Mouse (Mus musculus): ENCODE data around the gene Osbp. TPM values are rescaled to one million over a fixed set of nuclear protein-coding genes. Genes with fewer than 3 reads are reported as not detected.

Gene Osbp
- total and polyA plus RNA-seq, 2 experiments from 2014 or later = 5.1 to 43.2 TPM

DNA sequence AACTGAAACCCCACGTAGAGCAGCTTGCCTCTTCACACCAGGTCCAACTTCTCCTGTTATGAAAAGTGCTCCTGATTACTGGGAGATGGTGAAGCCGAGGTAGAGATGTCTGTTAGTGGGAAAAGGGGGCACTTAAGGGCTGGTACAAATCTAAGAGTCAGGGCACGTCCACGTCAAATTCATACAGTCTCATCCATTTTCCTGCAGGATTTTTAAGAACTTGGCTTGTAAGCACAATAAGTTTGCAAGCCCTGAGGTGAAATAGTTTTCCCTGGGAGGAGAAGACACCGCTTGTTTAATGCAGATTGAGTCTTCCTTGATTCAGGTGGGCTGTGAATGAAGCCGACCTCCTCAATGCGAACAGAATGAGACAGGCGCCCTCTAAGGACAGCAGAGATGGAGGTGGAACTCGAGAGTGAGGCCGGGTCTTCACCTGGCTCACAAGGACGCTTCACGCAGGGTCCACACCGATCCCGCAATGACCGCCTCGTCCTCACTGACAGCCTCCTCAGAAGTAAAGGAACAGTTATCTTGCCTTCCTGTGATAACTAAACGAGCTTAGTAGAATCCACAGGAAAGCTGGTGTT lies 40.7 kb downstream of the Osbp start:
- no peaks in the 10 kb centered on the region for H3K36me3 ChIP-seq (replicated peaks; ENCODE audit: control insufficient read depth, insufficient read depth, low read length)
- H3K4me2 ChIP-seq (ENCODE audit: low read depth, low read length) = peak overlapping the region; percentile 73
- ATAC-seq (ENCODE audit: insufficient read depth, low read depth) = no peak
- H3K27me3 ChIP-seq (ENCODE audit: control insufficient read depth, insufficient read depth, low read length) = no peaks in the 10 kb centered on the region
- H3K27ac ChIP-seq (ENCODE audit: low read depth) = peak overlapping the region; percentile 91
- H3K9me3 ChIP-seq (replicated peaks; ENCODE audit: control insufficient read depth, low read length) = no peaks in the 10 kb centered on the region
- peaks cover 18% of the 10 kb centered on the region for H3K4me1 ChIP-seq (ENCODE audit: control insufficient read depth, insufficient read depth)
- DNase-seq (ENCODE audit: low spot score) = peak; percentile 29
- H3K4me3 ChIP-seq (ENCODE audit: low read depth, low read length) = peak overlapping the region; percentile 73
- whole genome bisulfite sequencing = 4% methylated on average over 17 of the region's 17 CpGs
- peak overlapping the region; percentile 65 for H3K9ac ChIP-seq (replicated peaks; ENCODE audit: low read depth, low read length)
- TF ChIP-seq EP300 (IDR thresholded peaks at IDR 0.05; ENCODE audit: low read depth) (no peak), CTCF (IDR thresholded peaks at IDR 0.05; ENCODE audit: low read depth) (peak; percentile 16; the same call in 1 of the 2 replicates)

DNA sequence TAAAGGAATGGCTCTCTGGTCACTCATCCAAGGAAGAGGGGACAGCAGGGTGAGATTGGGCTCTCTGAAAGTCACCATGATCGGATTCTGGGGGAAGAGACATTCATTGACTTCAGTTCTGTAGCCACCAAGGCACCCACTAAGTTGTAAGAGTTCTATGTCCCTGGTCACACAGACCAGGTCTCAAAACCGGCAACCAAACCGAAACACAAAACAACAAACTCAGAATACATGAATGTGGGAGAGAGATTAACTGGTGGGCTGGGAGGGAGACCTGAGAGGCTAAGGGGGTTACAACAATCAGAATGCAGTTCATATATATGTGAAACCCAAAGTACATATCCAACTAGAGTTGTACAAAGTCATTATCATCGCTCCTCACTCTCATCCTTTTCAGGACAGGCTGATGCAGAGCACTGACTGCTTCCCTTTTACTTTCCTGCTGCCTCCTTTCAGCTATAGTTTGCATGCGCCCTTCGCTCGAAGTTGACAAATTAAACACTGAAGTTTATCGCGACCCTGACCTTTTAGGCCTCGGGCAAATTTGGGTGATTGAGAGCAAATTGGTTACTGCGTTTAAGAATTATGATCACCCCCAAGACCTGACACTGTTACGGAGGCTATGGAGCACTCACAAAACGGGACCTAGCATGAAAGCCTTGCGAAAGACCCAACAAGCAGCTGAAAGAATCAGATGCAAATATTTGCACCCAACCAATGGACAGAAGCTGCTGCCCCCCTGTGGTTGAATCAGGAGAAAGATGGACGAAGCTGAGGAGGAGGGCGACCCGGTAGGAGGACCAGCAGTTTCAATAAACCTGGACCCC lies 41.6 kb downstream of the Osbp start:
- no peaks in the 10 kb centered on the region for H3K36me3 ChIP-seq (replicated peaks; ENCODE audit: control insufficient read depth, insufficient read depth, low read length)
- H3K9ac ChIP-seq (replicated peaks; ENCODE audit: low read depth, low read length) = peak overlapping the region; percentile 5; the same call in 1 of the 2 replicates
- 18% methylated on average over 17 of the region's 17 CpGs for WGBS
- no peaks in the 10 kb centered on the region for H3K9me3 ChIP-seq (replicated peaks; ENCODE audit: control insufficient read depth, low read length)
- DNase-seq (ENCODE audit: low spot score) (peak; percentile 41), ATAC-seq (ENCODE audit: insufficient read depth, low read depth) (no peak)
- TF ChIP-seq EP300 (IDR thresholded peaks at IDR 0.05; ENCODE audit: low read depth) (no peak), CTCF (IDR thresholded peaks at IDR 0.05; ENCODE audit: low read depth) (peak; percentile 76)
- no peaks in the 10 kb centered on the region for H3K27me3 ChIP-seq (ENCODE audit: control insufficient read depth, insufficient read depth, low read length)
- peak overlapping the region; percentile 73 for H3K4me2 ChIP-seq (ENCODE audit: low read depth, low read length)
- no peak overlapping the region for H3K27ac ChIP-seq (ENCODE audit: low read depth)
- peaks cover 18% of the 10 kb centered on the region for H3K4me1 ChIP-seq (ENCODE audit: control insufficient read depth, insufficient read depth)
- H3K4me3 ChIP-seq (ENCODE audit: low read depth, low read length) = peak overlapping the region; percentile 27

DNA sequence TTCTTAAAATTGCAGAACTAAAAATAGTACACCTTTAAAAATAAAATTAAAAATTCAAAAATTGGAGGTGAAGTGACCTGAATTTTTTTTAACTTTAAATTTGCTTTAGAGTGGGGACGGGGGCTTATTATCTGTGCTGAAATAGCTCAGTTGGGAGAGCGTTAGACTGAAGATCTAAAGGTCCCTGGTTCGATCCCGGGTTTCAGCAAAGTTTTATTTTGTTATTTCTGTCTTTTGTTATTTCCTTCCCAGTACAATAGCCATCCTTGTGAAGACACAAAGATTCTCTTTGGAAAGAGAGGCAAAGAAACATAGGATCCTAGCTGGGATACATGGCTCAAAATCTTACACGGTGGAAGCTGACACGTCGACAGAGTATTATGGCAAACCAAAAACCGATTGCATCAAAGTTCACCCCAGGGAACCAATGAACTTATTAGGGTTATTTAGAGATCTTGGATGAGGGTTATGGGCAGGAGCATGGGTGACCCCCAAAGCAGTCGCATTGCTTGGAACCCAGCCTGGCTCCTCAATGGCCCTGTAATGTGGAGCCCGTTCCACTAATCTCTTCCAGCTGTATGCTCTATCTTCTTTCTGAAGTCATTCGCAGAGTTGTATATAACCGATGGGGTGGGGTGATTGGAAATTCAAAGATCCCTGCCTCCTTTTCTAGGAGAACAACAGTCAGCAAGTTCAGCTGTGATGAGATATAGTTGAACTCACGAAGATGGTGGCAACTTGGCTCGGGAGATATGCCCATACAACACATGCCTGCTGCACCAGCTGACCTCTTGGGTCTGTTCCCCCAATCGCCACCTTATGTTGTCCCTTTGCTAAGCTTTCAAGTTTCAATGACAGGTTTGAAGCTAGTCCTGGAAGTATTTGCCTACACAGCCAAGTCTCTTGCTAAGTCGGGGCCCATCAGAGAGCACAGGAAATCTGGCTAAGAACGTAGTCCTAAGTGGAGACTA lies 43.0 kb downstream of the Osbp start:
- Histone ChIP-seq H3K4me3 (ENCODE audit: low read depth, low read length) (no peak overlapping the region), H3K4me1 (ENCODE audit: control insufficient read depth, insufficient read depth) (peaks cover 21% of the 10 kb centered on the region), H3K4me2 (ENCODE audit: low read depth, low read length) (no peak overlapping the region), H3K9ac (replicated peaks; ENCODE audit: low read depth, low read length) (no peak overlapping the region), H3K36me3 (replicated peaks; ENCODE audit: control insufficient read depth, insufficient read depth, low read length) (no peaks in the 10 kb centered on the region), H3K27ac (ENCODE audit: low read depth) (peak overlapping the region; percentile 41; the same call in 1 of the 2 replicates), H3K27me3 (ENCODE audit: control insufficient read depth, insufficient read depth, low read length) (no peaks in the 10 kb centered on the region), H3K9me3 (replicated peaks; ENCODE audit: control insufficient read depth, low read length) (no peaks in the 10 kb centered on the region)
- WGBS = 29% methylated on average over 17 of the region's 17 CpGs
- DNase-seq (ENCODE audit: low spot score) (no peak), ATAC-seq (ENCODE audit: insufficient read depth, low read depth) (no peak)
- TF ChIP-seq CTCF (IDR thresholded peaks at IDR 0.05; ENCODE audit: low read depth) (no peak), EP300 (IDR thresholded peaks at IDR 0.05; ENCODE audit: low read depth) (no peak)

DNA sequence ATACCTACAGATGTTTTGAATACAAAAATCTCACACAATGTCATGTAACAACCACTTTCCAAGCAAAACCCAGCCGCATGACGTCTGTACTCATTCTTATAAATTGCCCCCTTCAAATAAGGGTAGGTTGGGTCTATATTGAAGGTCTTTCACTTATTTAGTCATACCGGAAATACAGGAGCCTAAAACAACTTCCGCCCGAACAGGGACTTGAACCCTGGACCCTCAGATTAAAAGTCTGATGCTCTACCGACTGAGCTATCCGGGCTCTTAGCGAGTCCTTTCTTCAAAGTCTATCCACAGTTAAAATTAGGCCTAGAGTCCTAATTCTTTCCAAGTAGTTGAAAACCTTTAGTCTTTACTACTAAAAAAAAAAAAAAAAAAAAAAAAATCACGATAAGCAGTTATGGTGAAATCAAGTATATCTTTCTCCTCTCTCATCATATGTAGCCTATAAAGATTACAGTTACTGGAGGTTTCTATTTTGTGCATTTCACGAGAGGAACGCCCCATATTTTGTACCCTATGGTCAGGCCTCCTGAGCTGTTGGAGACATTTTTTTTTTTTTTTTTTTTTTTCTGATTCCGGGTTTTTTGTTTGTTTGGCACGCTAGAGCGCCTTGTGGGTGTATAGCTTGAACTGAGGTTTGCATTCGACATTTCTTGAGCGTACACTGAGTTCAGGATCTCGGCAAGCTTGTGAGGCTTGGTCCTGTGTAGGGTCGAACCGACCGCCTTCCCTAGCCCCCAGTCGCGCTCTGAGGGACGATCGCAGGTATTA lies 44.0 kb downstream of the Osbp start:
- Histone ChIP-seq H3K4me1 (ENCODE audit: control insufficient read depth, insufficient read depth) (peaks cover 14% of the 10 kb centered on the region), H3K36me3 (replicated peaks; ENCODE audit: control insufficient read depth, insufficient read depth, low read length) (no peaks in the 10 kb centered on the region), H3K27me3 (ENCODE audit: control insufficient read depth, insufficient read depth, low read length) (no peaks in the 10 kb centered on the region), H3K9ac (replicated peaks; ENCODE audit: low read depth, low read length) (peak overlapping the region; percentile 78), H3K4me2 (ENCODE audit: low read depth, low read length) (peak overlapping the region; percentile 92), H3K4me3 (ENCODE audit: low read depth, low read length) (peak overlapping the region; percentile 59), H3K9me3 (replicated peaks; ENCODE audit: control insufficient read depth, low read length) (no peaks in the 10 kb centered on the region), H3K27ac (ENCODE audit: low read depth) (peak overlapping the region; percentile 91)
- WGBS = 2% methylated on average over 24 of the region's 24 CpGs
- TF ChIP-seq EP300 (IDR thresholded peaks at IDR 0.05; ENCODE audit: low read depth) (no peak), CTCF (IDR thresholded peaks at IDR 0.05; ENCODE audit: low read depth) (no peak)
- ATAC-seq (ENCODE audit: insufficient read depth, low read depth) (no peak), DNase-seq (ENCODE audit: low spot score) (peak; percentile 64)
